ENCODE assay signal across 25 mouse cellular contexts in genomic region chr1:183207623-183208022, GRCm38 (mm10).
"Had no signal": no experiment of that assay in that cellular context is flagged by ENCODE, and none has a peak within 500 bp of the region (broad histone marks: within the 10 kb centered on the region; RNA-seq: fewer than 3 reads in every experiment).

No protein-coding gene starts in this region.

- H3K9me3 ChIP-seq: heart, embryonic 10.5 days; heart, embryonic 12.5 days; hindbrain, embryonic 10.5 days; hindbrain, embryonic 13.5 days; hindbrain, embryonic 15.5 days; limb, embryonic 13.5 days; limb, embryonic 15.5 days; liver, embryonic 12.5 days had no signal

- H3K4me3 ChIP-seq: gastrocnemius, adult 2 months; heart, embryonic 10.5 days; heart, embryonic 12.5 days; hindbrain, embryonic 10.5 days; hindbrain, embryonic 13.5 days; hindbrain, embryonic 15.5 days; limb, embryonic 13.5 days; limb, embryonic 15.5 days; liver, embryonic 12.5 days had no signal

- ATAC-seq: hindbrain, postnatal 0 days; intestine, embryonic 16.5 days; liver, embryonic 12.5 days had no signal

- H3K4me1 ChIP-seq: hindbrain, embryonic 10.5 days; hindbrain, embryonic 15.5 days had no signal

- H3K27ac ChIP-seq: gastrocnemius, adult 2 months; heart, embryonic 10.5 days; hindbrain, embryonic 10.5 days; hindbrain, embryonic 13.5 days; hindbrain, embryonic 15.5 days; hindbrain, postnatal 0 days; limb, embryonic 13.5 days; limb, embryonic 15.5 days; liver, embryonic 12.5 days; liver, embryonic 14.5 days had no signal

- H3K9ac ChIP-seq: heart, embryonic 12.5 days; hindbrain, embryonic 13.5 days; hindbrain, embryonic 15.5 days; limb, embryonic 13.5 days; limb, embryonic 15.5 days; liver, embryonic 12.5 days; liver, embryonic 14.5 days had no signal

- H3K27me3 ChIP-seq: heart, embryonic 12.5 days; hindbrain, embryonic 13.5 days; hindbrain, embryonic 15.5 days; limb, embryonic 13.5 days; limb, embryonic 15.5 days; liver, embryonic 12.5 days had no signal

- H3K36me3 ChIP-seq: heart, embryonic 12.5 days; hindbrain, embryonic 13.5 days; hindbrain, embryonic 15.5 days; limb, embryonic 13.5 days; limb, embryonic 15.5 days; liver, embryonic 12.5 days had no signal

- DNase-seq: gastrocnemius, adult 2 months; gastrocnemius, postnatal 10 days; gastrocnemius, postnatal 25 days; heart, adult 18-20 months; heart, postnatal 10 days; heart, postnatal 4 days; kidney, adult 11 months; kidney, adult 8-10 months; kidney, postnatal 10 days; kidney, postnatal 25 days; kidney, postnatal 4 days; layer of hippocampus, adult 9-11 months; layer of hippocampus, postnatal 36 days; left cerebral cortex, postnatal 4 days had no signal
